Mouse (Mus musculus) hematopoietic stem cell, adult 5-6 weeks (primary cell): ENCODE results near the gene Gata2. TPM values are rescaled to one million over a fixed set of nuclear protein-coding genes. Genes with fewer than 3 reads are reported as not detected.
"Not testable (repeated sequence)": the region's sequence is repeated elsewhere in the genome, so short reads cannot be mapped to it uniquely, and the experiment has no call there.

Experiments
- ATAC-seq, 2 experiments: fragments of 125-278 bp in 1 of 2; replicated peaks in 1 of 2; 2 replicates each; pipeline ENCODE4 v1.8.0; 2016 to 2017; ENCODE audit warnings: inconsistent platforms in 2 of 2, mild to moderate bottlenecking in 2 of 2, moderate number of reproducible peaks in 2 of 2, low read depth in 1 of 2, moderate TSS enrichment in 1 of 2; ENCODE audit not compliant: low FRiP score in 2 of 2, poor library complexity in 2 of 2, severe bottlenecking in 2 of 2, insufficient read depth in 1 of 2, low TSS enrichment in 1 of 2
- total RNA-seq: library from RNA; stranded (forward); fragments of 172-1452, 232-1000 nt; gene quantifications from 2 replicates; pipeline ENCODE4 v1.2.3, GENCODE M21; 2017

The Gata2 gene
- 28.7 and 28.9 TPM in 2 replicates for total RNA-seq

DNA sequence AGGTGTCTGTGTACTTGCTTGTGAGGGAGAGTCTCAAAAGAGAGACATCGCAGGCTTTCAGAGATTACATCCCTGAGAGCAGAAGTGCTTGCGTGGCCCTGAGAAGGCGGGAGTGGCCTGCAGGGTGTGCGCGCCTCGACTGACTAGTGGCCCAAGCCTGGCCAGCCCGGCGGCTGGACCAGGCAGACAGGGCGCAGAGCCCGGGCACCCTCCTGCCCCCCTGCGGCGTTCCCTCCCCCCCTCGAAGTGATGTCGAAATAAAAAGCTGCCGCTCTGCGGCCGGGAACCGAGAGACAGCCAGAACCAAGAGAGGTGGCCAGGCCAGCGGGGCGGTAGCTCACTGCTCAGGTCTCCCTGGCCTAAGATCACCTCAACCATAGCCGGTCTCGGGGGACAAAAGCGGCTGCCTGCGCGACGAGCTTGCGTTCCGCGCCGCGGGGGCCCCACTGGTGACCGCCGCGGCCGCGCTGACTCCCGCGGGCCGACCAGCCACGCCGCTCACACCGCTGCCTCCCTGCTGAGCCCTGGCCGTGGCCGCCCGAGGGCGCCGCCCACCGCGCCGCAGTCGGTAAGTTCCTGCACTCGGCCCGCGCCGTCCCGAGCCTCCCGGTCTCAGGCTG, at the start of gene Gata2:
Gene Gata2, plus strand, starts transcription at position 459 of the 620 bp plus-strand sequence.
- no peak; a peak in 1 of 4 replicates for ATAC-seq

DNA sequence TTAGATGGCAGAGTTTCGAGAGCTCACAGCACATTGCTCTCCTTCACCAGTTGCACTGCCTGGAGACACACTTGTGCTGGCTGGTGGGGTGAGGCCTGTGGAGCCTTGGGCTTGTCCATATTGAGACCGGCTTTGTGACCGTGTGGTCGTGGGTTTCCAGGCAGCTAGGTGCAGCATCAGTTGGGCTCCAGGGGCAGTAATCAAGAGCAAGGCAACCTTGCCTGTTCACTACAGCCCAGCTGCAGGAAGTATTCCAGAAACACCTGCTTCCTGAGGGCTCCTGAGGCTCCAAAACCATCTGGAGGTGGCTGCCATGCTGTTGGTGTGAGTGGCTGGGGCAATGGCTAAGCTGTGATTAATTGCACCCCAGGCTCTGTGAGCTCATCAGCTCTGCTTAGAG, 47.9 kb upstream of the Gata2 start:
- ATAC-seq: peak in 1 of 2 experiments; percentile 31; a peak in 1 of 4 replicates

DNA sequence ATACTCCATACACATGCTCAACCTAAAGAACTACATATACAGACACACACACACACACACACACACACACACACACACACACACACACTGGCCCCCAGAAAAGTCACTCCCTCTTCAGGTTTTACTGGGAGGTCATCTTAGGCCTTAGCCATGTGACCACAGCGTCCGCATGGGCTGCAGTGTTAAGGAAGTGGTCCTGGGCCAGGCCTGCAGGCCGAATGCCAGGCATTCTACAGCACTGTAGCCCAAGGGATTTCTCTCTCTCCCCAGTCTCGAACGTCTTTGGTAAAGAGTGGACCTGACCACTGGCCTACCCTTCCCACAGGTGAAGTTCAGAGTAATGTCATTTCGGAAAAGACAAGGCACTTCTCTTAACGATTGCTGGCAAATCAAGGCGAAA, 47.1 kb upstream of the Gata2 start:
- no peak for ATAC-seq

- ATAC-seq: peak; percentile 24 to 34; a peak in 2 of 4 replicates
Observed at GRCm38 (mm10) chr6:88147411-88148003, 46.2 kb upstream of the Gata2 start.

GRCm38 (mm10) chr6:88151335-88151734, 42.4 kb upstream of the Gata2 start:
- no peak for ATAC-seq

DNA sequence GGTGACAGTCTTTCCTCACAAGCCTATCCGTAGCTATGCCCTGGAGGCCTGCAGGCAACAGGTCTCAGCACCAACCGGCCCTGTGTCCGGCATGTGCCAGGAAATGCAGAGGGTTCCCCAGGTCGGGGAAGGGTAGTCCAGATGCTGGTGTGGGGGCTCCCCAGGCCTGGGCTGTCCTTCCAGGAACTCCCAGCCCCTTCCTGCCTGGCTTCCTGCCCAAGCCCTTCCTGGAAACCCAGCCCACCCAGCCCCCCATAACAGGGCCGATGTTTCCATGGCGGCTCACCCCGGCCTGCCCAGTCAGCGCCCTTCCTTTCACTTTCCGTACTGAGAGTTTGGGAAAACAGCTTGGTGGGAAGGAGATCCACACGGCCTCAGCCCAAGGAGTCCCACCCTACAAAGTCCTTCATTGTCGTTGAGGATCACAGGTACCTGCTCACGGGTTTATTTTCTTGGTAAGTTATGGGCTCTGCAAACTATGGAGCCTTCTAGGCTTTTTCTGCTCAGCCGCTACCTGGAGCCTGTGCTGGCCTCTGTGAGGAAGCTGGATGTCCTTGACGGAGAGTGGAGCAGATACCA, 41.5 kb upstream of the Gata2 start:
- ATAC-seq: no peak

GRCm38 (mm10) chr6:88152979-88153378, 40.7 kb upstream of the Gata2 start:
- ATAC-seq: no peak

GRCm38 (mm10) chr6:88155614-88156013, 38.1 kb upstream of the Gata2 start:
- ATAC-seq: not testable (repeated sequence)

- no peak for ATAC-seq
Observed at GRCm38 (mm10) chr6:88158790-88159189, 34.9 kb upstream of the Gata2 start.

- ATAC-seq: peak; percentile 79 to 86
Observed at GRCm38 (mm10) chr6:88166054-88166453, 27.6 kb upstream of the Gata2 start.

DNA sequence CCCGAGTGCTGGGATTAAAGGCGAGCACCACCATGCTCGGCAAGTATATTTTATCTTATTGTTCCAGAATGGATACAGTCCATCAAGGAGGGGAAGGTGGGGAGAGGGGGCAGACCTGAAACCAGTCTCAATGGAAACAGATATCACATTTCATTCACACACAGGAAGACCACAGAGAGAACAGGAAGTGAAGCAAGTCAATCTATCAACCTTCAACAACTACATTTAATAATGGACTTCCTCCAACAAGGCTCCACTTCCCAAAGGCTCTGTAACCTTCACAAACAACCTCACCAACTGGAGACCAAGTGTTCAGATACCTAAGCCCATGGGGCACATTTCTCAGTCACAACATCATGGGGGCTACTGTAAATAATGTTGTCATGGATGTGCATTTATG, 19.5 kb upstream of the Gata2 start:
- ATAC-seq: no peak

GRCm38 (mm10) chr6:88174676-88175075, 19.0 kb upstream of the Gata2 start:
- ATAC-seq: no peak

DNA sequence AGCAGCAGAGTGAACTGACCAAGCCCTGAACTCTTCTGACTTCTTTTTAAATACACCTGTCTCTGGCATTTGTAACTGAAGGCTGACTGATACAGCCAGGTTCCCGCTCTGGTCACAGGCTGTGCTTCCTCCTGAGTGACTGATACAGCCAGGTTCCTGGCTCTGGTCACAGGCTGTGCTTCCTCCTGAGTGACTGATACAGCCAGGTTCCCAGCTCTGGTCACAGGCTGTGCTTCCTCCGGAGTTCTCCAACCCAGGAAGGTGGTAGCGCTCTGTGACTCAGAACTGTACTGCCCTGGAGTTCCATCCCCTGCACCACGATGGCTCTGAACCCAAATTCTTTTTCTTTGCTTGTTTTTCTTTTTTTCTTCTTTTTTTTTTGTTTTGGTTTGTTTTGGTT, 9.0 kb upstream of the Gata2 start:
- peak; percentile 56 to 68; a peak in 3 of 4 replicates for ATAC-seq

DNA sequence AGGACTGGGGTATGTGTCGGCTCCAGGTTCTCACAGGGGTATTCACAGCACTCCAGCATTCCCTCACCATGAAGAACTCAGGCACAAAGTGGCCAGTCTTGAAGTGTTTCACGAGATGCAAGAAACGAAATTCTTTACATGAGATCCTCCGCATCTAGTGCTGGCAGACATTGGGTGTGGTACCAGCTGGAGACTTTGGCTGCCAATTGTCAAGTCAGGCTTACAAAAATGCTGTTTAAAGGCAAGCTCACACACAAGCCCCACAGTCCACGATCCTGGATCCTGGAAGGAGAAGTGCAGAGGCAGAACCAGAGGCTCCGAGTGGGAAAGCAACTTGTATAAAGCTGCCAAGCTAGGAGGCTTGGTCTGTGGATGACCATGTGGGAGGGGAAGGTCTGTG, 5.5 kb upstream of the Gata2 start:
- no peak for ATAC-seq

DNA sequence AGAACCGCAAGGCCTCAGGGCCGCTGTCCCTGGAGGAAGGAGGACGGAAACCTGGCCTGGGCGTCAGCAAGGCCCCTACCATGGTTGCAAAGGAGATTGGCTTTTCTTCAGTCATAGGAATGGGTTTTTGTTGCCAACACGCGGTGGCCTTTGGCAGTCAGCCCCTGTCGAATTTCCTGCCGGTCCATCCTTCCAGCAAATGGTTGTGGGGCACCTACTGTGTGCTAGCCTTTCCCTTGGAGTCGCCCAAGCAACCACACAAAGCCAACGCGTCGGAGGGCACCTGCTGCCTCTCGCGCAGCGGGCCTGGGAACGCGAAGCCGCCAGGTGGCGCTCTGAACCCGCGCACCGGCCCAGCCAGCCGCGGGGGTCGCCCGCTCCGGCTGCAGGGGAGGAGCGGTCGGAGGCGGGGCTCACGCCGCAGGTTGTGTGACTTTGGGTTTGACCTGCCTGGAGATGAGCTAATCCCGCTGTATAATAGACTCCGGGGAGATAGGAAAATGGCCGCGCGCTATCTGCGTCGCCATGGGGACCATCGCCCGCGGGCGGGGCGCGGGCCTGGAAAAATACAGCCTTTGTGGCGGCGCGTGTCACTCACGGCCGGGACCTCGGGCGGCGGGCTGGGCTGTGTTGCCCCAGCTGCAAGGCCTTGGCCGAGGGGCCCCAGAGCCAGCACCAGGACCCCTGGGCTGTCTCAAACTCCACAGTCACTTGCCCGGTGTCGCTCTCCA, 4.2 kb upstream of the Gata2 start:
- peak; percentile 44 to 49 for ATAC-seq

DNA sequence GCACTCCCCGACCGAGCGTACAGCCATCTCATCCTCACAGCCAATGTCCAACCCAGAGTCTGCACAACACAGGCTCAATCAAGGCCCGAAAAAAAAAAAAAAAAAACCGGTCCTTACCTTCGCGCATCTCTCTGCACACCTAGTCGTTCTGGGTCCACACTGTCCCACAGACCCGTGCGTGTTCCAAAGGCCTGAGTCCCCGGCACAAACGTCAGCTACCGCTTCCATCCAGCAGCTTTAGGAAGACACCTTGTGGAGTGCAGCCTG, 3.7 kb upstream of the Gata2 start:
- ATAC-seq: no peak

DNA sequence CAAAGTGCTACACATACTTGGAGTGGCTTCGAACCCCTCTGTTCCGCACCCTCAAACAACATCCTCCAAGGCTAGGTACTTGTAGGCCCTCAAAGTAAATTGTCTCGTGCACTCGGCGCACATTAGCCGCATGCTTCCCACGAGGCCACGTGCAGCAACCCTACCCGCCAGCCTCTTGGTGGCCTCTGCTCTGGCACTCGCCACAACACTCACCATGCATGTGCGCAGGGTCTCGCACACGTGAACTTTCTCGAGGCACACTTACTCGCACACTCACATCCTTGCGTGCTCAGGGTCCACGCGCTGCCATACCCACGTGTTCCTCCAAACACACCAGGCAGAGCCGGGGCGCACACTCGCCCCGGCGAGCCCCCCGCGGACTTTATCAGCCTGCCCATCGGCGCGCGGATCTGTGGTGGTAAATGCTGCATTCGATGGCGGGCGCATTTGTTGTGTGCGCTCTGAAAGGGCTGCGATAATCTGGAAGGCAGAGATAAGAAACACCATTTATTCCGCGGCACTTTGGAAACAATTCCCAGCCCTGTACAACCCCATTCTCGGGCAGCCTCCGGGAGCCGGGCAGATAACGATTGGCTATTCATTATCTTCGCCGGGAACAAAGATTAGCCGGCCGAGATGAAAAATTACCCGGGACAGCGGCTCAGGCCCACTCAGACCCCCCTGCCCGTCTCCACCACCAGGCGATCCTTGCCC, 3.2 kb upstream of the Gata2 start:
- no peak for ATAC-seq

GRCm38 (mm10) chr6:88191024-88191365, 2.7 kb upstream of the Gata2 start:
- ATAC-seq: no peak
